Mouse (Mus musculus): Measurements from ENCODE around the gene Jmjd4. TPM values are rescaled to one million over a fixed set of nuclear protein-coding genes. Genes with fewer than 3 reads are reported as not detected.

Jmjd4 gene
- total RNA-seq (2023): 1 to 10 TPM; 3.0 to 3.1 TPM

DNA sequence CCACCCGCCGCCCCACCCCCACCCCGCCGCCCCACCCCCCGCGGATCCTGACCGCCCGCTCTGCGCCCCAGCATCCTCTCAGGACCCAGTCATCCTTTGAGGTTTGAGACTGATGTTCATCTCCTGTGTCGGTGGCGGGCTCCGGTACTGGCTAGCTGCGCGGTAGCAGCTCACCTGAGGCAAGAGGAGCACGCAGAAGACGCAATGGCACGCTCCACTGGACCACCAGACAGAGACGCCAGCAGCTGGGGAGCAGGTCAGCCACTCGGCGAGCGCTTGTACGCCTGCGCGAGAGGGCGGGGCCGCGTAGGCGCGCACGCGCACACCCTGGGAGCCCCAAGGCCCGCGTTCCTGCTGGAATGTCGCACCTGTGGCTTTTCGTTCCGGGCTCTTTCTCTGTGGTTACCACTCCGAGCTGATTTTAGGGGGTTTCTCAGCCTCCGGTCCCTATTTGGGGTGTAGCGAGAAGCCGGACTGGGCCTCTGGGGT is at the start of gene Jmjd4:
TSS of gene Jmjd4 (plus strand) at position 305 of the 489 bp plus-strand sequence.

DNA sequence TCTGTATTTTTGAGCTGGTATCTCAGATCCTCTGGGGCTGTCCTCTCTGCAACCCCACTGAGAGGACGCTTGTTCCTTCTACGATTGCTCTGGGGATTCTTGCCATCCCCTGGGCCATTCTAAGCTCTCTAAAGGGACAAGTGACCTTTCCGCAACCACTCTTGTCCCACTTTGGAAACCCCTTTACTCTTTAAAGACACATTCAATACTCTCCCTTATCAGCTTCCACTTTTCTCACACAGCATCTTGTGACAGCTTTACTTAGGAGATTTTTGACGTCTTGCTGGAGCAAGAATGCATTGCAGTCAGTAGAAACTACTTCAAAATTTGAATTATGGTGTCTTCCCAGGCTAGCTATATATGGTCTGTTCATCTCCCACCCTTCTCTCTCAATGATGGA is 1.2 kb downstream of the Jmjd4 start, which contains the start of gene Snap47:
TSS of gene Snap47 (minus strand) at position 101 of the 400 bp plus-strand sequence.

DNA sequence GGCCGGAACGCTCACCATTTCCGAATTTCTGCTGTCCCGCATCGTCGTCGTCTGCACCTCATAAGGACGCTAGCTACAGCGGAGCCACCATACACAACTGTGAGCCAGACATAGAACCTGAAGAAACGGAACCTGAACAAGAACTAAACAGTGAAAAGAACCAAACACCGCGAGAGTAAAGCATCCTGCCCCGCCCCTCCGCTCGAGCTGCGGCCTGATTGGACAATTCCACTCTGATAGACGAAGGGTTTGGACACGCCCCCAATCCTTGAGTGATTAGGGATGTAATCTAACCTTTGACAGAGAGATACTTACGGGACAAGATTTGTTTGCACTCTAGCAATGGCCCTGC is 22.5 kb downstream of the Jmjd4 start, which contains the start of gene Zfp867:
TSS of gene Zfp867 (minus strand) at position 149 of the 352 bp plus-strand sequence.

Other genes with a start within 250 kb of the Jmjd4 start
- gene Mrpl55, start 247.6 kb upstream of the Jmjd4 start, total RNA-seq (2023): 10 to 100 TPM; 11.1 to 16.3 TPM
- 10 to 100 TPM; 16.8 to 19.8 TPM for gene 2310033P09Rik, start 241.7 kb upstream of the Jmjd4 start, total RNA-seq (2023)
- 100 to 1,000 TPM; 337 to 350 TPM for gene Arf1, start 221.8 kb upstream of the Jmjd4 start, total RNA-seq (2023)
- not detected for gene Wnt3a, start 159.3 kb upstream of the Jmjd4 start, total RNA-seq (2023)
- not detected for gene Wnt9a, start 143.1 kb upstream of the Jmjd4 start, total RNA-seq (2023)
- not detected for gene Prss38, start 74.4 kb upstream of the Jmjd4 start, total RNA-seq (2023)
- 1 to 10 TPM; 5.7 to 5.9 TPM for gene Snap47, start 1.1 kb downstream of the Jmjd4 start, total RNA-seq (2023)
- gene Zfp867, start 22.4 kb downstream of the Jmjd4 start, total RNA-seq (2023): 1 to 10 TPM; 1.0 to 1.2 TPM
- 10 to 100 TPM; 12.9 to 14.2 TPM for gene Zkscan17, start 76.7 kb downstream of the Jmjd4 start, total RNA-seq (2023)
- 100 to 1,000 TPM; 286 to 409 TPM for gene Nlrp3, start 91.5 kb downstream of the Jmjd4 start, total RNA-seq (2023)
- not detected for gene Olfr222, start 126.2 kb downstream of the Jmjd4 start, total RNA-seq (2023)
- not detected for gene Olfr223, start 143.2 kb downstream of the Jmjd4 start, total RNA-seq (2023)
- 10 to 100 TPM; 76.7 to 87.0 TPM for gene Mprip, start 211.3 kb downstream of the Jmjd4 start, total RNA-seq (2023)

Data from monocyte, adult 59 days (primary cell).